Mouse (Mus musculus): ENCODE results near the gene Nectin4. TPM values are rescaled to one million over a fixed set of nuclear protein-coding genes. Genes with fewer than 3 reads are reported as not detected.

Nectin4 gene
- total and polyA plus RNA-seq, 2 experiments from 2014 or later = 1.8 to 2.0 TPM

DNA sequence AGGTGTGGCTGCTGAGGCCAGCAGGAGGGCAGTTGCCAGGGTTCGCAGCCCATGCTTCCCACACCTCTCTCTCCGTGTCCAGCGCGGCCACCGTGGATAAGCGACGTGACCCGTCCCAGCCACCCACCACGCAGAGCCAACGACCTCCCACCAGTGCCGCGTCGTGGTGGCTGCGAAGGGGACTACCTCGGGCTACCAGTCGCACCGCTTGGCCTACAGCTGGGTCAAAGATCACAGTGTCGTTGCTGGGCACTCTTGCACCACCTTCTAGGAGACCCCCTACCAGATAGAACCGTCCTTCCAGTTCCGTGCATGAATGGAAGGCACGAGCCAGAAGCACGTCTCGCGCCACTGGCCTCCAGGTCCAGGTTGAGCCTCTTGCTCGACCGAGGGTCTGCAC is 9.6 kb upstream of the Nectin4 start:
- Histone ChIP-seq H3K4me1 (ENCODE audit: insufficient read depth) (no peaks in the 10 kb centered on the region), H3K27ac (ENCODE audit: low read depth, low read length) (peak overlapping the region; percentile 80), H3K36me3 (ENCODE audit: insufficient read depth) (peaks cover 20% of the 10 kb centered on the region), H3K4me3 (ENCODE audit: low read depth, low read length) (peak overlapping the region; percentile 42), H3K9ac (peak overlapping the region; percentile 51), H3K9me3 (ENCODE audit: low read length) (no peaks in the 10 kb centered on the region), H3K27me3 (ENCODE audit: insufficient read depth, low read length) (no peaks in the 10 kb centered on the region), H3K4me2 (ENCODE audit: low read depth) (peak overlapping the region; percentile 97)
- ATAC-seq (peak; percentile 19), DNase-seq (no peak)
- 5% methylated on average over 26 of the region's 26 CpGs for WGBS
- no peak for TF ChIP-seq CTCF (IDR thresholded peaks at IDR 0.05; ENCODE audit: low read depth)

DNA sequence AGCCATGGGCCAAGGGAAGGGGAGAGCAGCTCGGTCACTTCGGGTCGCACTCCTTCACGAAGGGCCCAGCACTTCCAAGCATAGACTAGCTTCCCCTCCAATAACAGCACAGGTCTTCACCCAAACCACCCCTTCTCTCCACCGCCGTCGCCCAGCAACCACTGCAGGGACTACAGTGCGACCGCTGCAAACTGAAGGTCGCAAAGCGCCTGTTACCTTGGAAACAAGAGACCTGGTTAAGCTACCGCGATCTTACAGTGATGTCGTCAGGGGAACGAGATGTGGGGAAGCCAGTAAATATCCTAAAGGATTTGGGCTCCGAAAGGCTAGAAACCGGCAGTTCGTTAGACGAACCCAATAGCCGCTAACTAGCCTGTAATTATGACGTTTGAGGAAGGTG is 9.2 kb upstream of the Nectin4 start, which contains the start of gene Klhdc9:
TSS of gene Klhdc9 (minus strand) at position 143 of the 400 bp plus-strand sequence.
- peak within 1 kb of the TSS; percentile 42 for H3K4me3 ChIP-seq (ENCODE audit: low read depth, low read length)

DNA sequence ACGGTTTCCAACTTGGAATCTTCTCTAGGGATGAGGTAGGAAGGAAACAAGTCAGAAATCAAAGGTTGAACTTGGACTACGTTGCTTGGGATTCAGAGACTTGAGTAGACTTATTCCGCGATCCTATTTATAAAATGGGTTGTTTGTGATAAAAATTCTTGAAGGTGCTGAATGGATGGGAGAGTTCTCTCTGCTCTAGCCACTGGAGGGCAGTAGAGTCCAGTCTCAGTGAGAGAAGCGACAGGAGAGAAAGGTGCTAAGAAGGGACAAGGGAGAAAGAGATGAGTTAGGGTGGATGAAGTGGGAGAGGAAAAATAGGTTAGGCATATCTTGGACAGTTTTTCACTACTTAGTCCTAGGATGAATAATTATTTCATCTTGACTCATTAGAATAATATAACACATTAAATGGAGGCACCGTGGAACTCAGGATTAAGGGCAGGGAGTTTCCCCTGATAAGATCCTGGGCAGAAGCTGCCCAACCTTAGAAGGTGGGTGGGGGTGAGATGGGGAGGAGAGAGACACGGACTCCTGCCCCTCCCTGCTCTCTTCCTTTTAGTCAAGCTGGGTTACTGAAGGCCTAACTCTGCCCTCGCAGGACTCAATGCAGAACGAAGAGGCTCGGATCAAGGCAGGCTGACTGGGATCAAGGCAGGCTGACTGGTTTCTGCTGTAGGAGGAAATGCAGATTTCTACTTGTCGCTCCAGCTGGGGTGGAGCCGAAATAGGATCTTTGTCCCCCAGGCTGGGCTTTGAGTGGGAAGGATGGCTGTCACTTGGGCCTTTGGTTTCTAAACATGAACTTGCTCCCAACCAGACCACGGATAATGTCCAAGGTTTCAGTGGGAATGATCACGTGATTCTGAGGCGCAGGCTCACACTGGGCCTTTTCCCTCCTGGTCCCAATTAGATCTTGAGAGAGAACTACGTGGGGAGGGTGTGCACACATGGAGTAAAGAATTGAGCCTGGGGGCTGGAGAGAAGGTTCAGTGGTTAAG is 8.5 kb upstream of the Nectin4 start:
- peaks cover 20% of the 10 kb centered on the region for H3K36me3 ChIP-seq (ENCODE audit: insufficient read depth)
- WGBS = 32% methylated on average over 16 of the region's 16 CpGs
- TF ChIP-seq CTCF (IDR thresholded peaks at IDR 0.05; ENCODE audit: low read depth) = peak; percentile 88
- peak overlapping the region; percentile 82 for H3K27ac ChIP-seq (ENCODE audit: low read depth, low read length)
- DNase-seq = peak; percentile 91
- peak overlapping the region; percentile 42 for H3K4me3 ChIP-seq (ENCODE audit: low read depth, low read length)
- ATAC-seq = peak; percentile 76
- no peaks in the 10 kb centered on the region for H3K9me3 ChIP-seq (ENCODE audit: low read length)
- no peaks in the 10 kb centered on the region for H3K27me3 ChIP-seq (ENCODE audit: insufficient read depth, low read length)
- H3K4me1 ChIP-seq (ENCODE audit: insufficient read depth) = no peaks in the 10 kb centered on the region
- peak overlapping the region; percentile 51 for H3K9ac ChIP-seq
- peak overlapping the region; percentile 97 for H3K4me2 ChIP-seq (ENCODE audit: low read depth)

More for the DNA sequence above, 9.2 kb upstream of the Nectin4 start, which contains the start of gene Klhdc9:
- H3K27ac ChIP-seq (ENCODE audit: low read depth, low read length) = peak within 1 kb of the TSS; percentile 82
- WGBS = 1% methylated on average over 21 of the region's 21 CpGs
- no peaks in the 10 kb centered on the region for H3K4me1 ChIP-seq (ENCODE audit: insufficient read depth)
- H3K27me3 ChIP-seq (ENCODE audit: insufficient read depth, low read length) = no peaks in the 10 kb centered on the region
- H3K36me3 ChIP-seq (ENCODE audit: insufficient read depth) = peaks cover 20% of the 10 kb centered on the region
- peak within 1 kb of the TSS; percentile 51 for H3K9ac ChIP-seq
- ATAC-seq (peak; percentile 98), DNase-seq (peak; percentile 98)
- H3K9me3 ChIP-seq (ENCODE audit: low read length) = no peaks in the 10 kb centered on the region
- H3K4me2 ChIP-seq (ENCODE audit: low read depth) = peak within 1 kb of the TSS; percentile 97
- TF ChIP-seq CTCF (IDR thresholded peaks at IDR 0.05; ENCODE audit: low read depth) = no peak

DNA sequence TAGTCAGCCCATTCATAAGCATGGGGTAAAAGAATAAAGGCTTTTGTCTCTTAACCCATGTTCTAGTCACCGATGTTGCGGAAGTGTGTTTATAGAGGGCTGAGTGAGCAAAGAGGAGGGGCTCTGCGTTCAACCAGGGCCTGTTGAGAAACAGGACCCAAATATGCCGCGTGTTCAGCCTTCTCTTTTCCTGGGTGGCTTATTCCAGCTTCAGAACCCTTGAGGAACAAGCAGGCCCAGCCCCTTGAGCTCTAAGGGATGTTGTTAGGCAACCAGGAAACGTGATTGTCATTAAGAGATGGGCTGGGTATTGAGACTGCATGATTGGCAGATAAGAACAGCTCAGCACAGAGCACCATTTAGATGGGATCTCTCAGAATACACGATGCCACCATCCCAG is 4.0 kb upstream of the Nectin4 start:
- Histone ChIP-seq H3K4me1 (ENCODE audit: insufficient read depth) (no peaks in the 10 kb centered on the region), H3K27ac (ENCODE audit: low read depth, low read length) (no peak overlapping the region), H3K4me3 (ENCODE audit: low read depth, low read length) (no peak overlapping the region), H3K4me2 (ENCODE audit: low read depth) (no peak overlapping the region), H3K9ac (no peak overlapping the region), H3K27me3 (ENCODE audit: insufficient read depth, low read length) (no peaks in the 10 kb centered on the region), H3K9me3 (ENCODE audit: low read length) (no peaks in the 10 kb centered on the region), H3K36me3 (ENCODE audit: insufficient read depth) (no peaks in the 10 kb centered on the region)
- WGBS = 54% methylated on average over 7 of the region's 7 CpGs
- no peak for TF ChIP-seq CTCF (IDR thresholded peaks at IDR 0.05; ENCODE audit: low read depth)
- ATAC-seq (peak; percentile 50), DNase-seq (no peak)

DNA sequence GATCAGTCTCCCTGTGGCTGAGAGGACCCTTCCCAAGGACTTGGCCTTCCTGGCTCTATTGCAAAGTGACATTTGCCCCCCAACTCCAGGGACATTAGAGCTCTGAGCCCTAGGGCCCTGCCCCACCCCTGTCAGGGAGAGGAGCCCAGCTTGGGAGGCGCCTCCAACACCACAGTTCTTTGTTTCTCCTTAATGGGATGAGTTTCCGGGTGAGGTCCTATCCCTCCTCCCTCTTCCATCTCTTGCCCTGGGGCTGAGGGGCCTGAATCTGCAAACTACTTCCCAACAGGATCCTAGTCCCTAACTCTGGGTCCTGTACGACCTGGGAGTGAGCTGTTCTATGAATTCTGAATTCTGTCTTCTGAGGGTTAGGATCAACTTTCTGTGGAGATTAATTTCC is 3.0 kb downstream of the Nectin4 start:
- Histone ChIP-seq H3K4me2 (ENCODE audit: low read depth) (no peak overlapping the region), H3K27ac (ENCODE audit: low read depth, low read length) (no peak overlapping the region), H3K36me3 (ENCODE audit: insufficient read depth) (no peaks in the 10 kb centered on the region), H3K4me1 (ENCODE audit: insufficient read depth) (no peaks in the 10 kb centered on the region), H3K9ac (no peak overlapping the region), H3K27me3 (ENCODE audit: insufficient read depth, low read length) (no peaks in the 10 kb centered on the region), H3K4me3 (ENCODE audit: low read depth, low read length) (no peak overlapping the region), H3K9me3 (ENCODE audit: low read length) (no peaks in the 10 kb centered on the region)
- WGBS = 48% methylated on average over 3 of the region's 3 CpGs
- ATAC-seq (no peak), DNase-seq (no peak)
- TF ChIP-seq CTCF (IDR thresholded peaks at IDR 0.05; ENCODE audit: low read depth) = no peak

DNA sequence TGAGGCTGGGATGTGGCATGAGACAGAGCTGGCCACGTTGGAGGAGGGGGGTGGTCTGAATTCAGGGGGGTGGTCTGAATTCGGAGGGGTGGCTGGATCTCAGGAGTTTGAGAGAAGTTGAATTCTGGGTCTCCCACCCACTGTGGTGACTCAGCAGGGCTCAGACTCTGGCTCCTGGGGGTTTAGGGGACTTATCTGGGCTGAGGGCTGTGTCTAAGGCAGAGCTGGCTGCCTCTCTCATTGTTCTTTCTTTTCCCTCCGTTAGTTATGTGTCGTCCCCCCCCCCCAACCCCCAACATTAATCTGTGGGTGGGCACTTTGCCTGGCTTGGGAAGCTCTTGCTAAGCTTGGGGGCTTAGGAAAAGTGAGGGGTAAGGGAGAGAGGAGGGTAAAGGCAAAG is 4.0 kb downstream of the Nectin4 start:
- no peak for DNase-seq
- Histone ChIP-seq H3K36me3 (ENCODE audit: insufficient read depth) (no peaks in the 10 kb centered on the region), H3K4me1 (ENCODE audit: insufficient read depth) (no peaks in the 10 kb centered on the region), H3K9ac (no peak overlapping the region), H3K9me3 (ENCODE audit: low read length) (no peaks in the 10 kb centered on the region), H3K4me3 (ENCODE audit: low read depth, low read length) (no peak overlapping the region), H3K27me3 (ENCODE audit: insufficient read depth, low read length) (no peaks in the 10 kb centered on the region), H3K27ac (ENCODE audit: low read depth, low read length) (no peak overlapping the region), H3K4me2 (ENCODE audit: low read depth) (no peak overlapping the region)
- WGBS = 0% methylated on average over 3 of the region's 4 CpGs
- ATAC-seq = no peak
- TF ChIP-seq CTCF (IDR thresholded peaks at IDR 0.05; ENCODE audit: low read depth) = no peak

DNA sequence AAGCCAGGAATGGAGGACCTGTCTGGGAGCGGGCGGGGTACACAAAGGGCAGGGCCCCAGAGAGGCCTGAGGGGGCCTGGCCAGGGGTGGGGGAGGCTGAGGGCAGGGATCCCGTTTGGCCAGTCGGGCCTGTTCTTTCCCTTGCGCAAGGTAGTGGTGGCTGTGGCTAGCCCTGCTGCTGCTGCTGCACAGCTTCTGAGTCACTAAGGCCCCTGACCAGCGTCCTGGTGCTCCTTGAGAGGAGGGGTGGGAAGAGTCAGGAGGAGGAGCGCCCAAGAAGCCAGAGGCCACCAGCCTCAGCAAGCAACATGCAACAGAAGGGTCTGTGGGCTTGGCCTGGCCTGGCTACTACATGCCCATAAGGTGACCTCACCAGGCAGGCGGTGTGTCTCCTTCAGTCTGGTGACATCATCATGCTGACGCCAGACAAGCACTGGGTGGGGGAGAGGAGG is 5.8 kb downstream of the Nectin4 start:
- no peaks in the 10 kb centered on the region for H3K27me3 ChIP-seq (ENCODE audit: insufficient read depth, low read length)
- TF ChIP-seq CTCF (IDR thresholded peaks at IDR 0.05; ENCODE audit: low read depth) = no peak
- no peaks in the 10 kb centered on the region for H3K4me1 ChIP-seq (ENCODE audit: insufficient read depth)
- H3K9ac ChIP-seq = no peak overlapping the region
- no peak overlapping the region for H3K4me3 ChIP-seq (ENCODE audit: low read depth, low read length)
- no peak overlapping the region for H3K27ac ChIP-seq (ENCODE audit: low read depth, low read length)
- WGBS = 51% methylated on average over 9 of the region's 9 CpGs
- H3K4me2 ChIP-seq (ENCODE audit: low read depth) = no peak overlapping the region
- DNase-seq (no peak), ATAC-seq (no peak)
- no peaks in the 10 kb centered on the region for H3K36me3 ChIP-seq (ENCODE audit: insufficient read depth)
- no peaks in the 10 kb centered on the region for H3K9me3 ChIP-seq (ENCODE audit: low read length)

All from forebrain, postnatal 0 days (tissue).